Mouse (Mus musculus): Measurements from ENCODE around the gene Zfp948.
"Not testable (repeated sequence)": the region's sequence is repeated elsewhere in the genome, so short reads cannot be mapped to it uniquely, and the experiment has no call there.

Zfp948 gene

GRCm38 (mm10) chr17:21566728-21567349 is at the start of gene Zfp948:
Gene Zfp948 (plus strand): TSS chr17:21567008.
- DNase-seq, result peak; percentile 67

GRCm38 (mm10) chr17:21517130-21517671 is 49.6 kb upstream of the Zfp948 start:
- DNase-seq, result no peak

- DNase-seq, result no peak
Measured at GRCm38 (mm10) chr17:21526270-21526669, 40.5 kb upstream of the Zfp948 start.

GRCm38 (mm10) chr17:21530645-21531330 is 36.0 kb upstream of the Zfp948 start:
- no peak for DNase-seq

- DNase-seq, result no peak
Measured at GRCm38 (mm10) chr17:21531621-21532020, 35.2 kb upstream of the Zfp948 start.

GRCm38 (mm10) chr17:21532101-21532951 is 34.5 kb upstream of the Zfp948 start:
- DNase-seq, result peak; percentile 65

GRCm38 (mm10) chr17:21533961-21534360 is 32.8 kb upstream of the Zfp948 start:
- DNase-seq, result no peak

- no peak for DNase-seq
Measured at GRCm38 (mm10) chr17:21534460-21535095, 32.2 kb upstream of the Zfp948 start.

- peak; percentile 37 for DNase-seq
Measured at GRCm38 (mm10) chr17:21535096-21536001, 31.5 kb upstream of the Zfp948 start, which contains the start of gene Zfp52. Gene Zfp52 (plus strand): TSS chr17:21535539.

- DNase-seq, result no peak
Measured at GRCm38 (mm10) chr17:21536096-21536495, 30.7 kb upstream of the Zfp948 start.

GRCm38 (mm10) chr17:21536676-21537075 is 30.1 kb upstream of the Zfp948 start:
- DNase-seq, result no peak

- no peak for DNase-seq
Measured at GRCm38 (mm10) chr17:21557831-21558230, 9.0 kb upstream of the Zfp948 start.

GRCm38 (mm10) chr17:21566220-21566619 is 588 bp upstream of the Zfp948 start:
- DNase-seq, result peak; percentile 13

- DNase-seq, result peak; percentile 22
Measured at GRCm38 (mm10) chr17:21567696-21568095, 888 bp downstream of the Zfp948 start.

GRCm38 (mm10) chr17:21579080-21579479 is 12.3 kb downstream of the Zfp948 start:
- DNase-seq, result no peak

- no peak for DNase-seq
Measured at GRCm38 (mm10) chr17:21579493-21580175, 12.8 kb downstream of the Zfp948 start.

- DNase-seq, result no peak
Measured at GRCm38 (mm10) chr17:21585521-21585920, 18.7 kb downstream of the Zfp948 start.

GRCm38 (mm10) chr17:21616356-21616755 is 49.5 kb downstream of the Zfp948 start:
- DNase-seq, result no peak

- DNase-seq, result no peak
Measured at GRCm38 (mm10) chr17:21617352-21617751, 50.5 kb downstream of the Zfp948 start.

- no peak for DNase-seq
Measured at GRCm38 (mm10) chr17:21623647-21624046, 56.8 kb downstream of the Zfp948 start.

GRCm38 (mm10) chr17:21635758-21636157 is 69.0 kb downstream of the Zfp948 start:
- not testable (repeated sequence) for DNase-seq

All from right cerebral cortex, postnatal 4 days (tissue).